Mouse (Mus musculus): ENCODE data around the gene Ush2a. TPM values are rescaled to one million over a fixed set of nuclear protein-coding genes. Genes with fewer than 3 reads are reported as not detected.

The Ush2a gene
- total and polyA plus RNA-seq, 3 experiments, result under 0.01 to 0.04 TPM; not detected in 1

DNA sequence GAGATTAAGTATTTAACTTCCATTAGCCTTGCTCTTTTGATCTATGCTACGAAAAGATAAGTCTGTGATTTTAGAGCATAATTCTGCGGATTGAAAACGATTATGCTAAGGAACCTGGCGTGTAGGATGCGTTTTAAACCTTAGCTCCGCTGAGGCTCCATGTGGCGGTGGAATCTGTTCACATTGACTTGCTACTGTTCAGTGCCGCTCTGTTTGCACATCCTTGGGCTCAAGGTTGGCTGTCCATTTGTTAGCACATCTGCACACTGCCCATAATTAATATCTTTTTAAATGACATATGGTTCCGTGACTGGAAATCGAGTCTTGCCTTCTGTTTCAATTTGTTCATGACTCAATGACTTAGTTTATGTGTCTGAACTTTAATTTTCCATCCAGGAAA, 446.9 kb downstream of the Ush2a start:
- no peak for DNase-seq (ENCODE audit: low read depth, low spot score)
- no peak overlapping the region for H3K9ac ChIP-seq (ENCODE audit: control insufficient read depth, low read depth, low read length, poor library complexity, severe bottlenecking)
- no peaks in the 10 kb centered on the region for H3K79me2 ChIP-seq (ENCODE audit: control insufficient read depth, insufficient read depth, low read length, poor library complexity)
- H3K36me3 ChIP-seq (ENCODE audit: control insufficient read depth in 1 of 2, insufficient read depth in 2 of 2, low read length in 2 of 2), result no peaks in the 10 kb centered on the region
- no peak overlapping the region for H3K4me3 ChIP-seq (ENCODE audit: control insufficient read depth in 1 of 2, insufficient read depth in 1 of 2, low read depth in 2 of 2, low read length in 2 of 2)
- H3K27ac ChIP-seq (ENCODE audit: control insufficient read depth, low read depth, low read length), result no peak overlapping the region
- TF ChIP-seq MYC (IDR thresholded peaks at IDR 0.05; ENCODE audit: low read depth, low read length) (no peak), ELF1 (IDR thresholded peaks at IDR 0.05; ENCODE audit: low read depth, low read length) (no peak), E2F4 (IDR thresholded peaks at IDR 0.05; ENCODE audit: borderline replicate concordance, low read depth, low read length) (no peak), MAFK (IDR thresholded peaks at IDR 0.05; ENCODE audit: borderline replicate concordance, low read depth, low read length) (no peak)
- no peaks in the 10 kb centered on the region for H3K9me3 ChIP-seq (replicated peaks; ENCODE audit: insufficient read depth, low read length)
- no peaks in the 10 kb centered on the region for H3K4me1 ChIP-seq (ENCODE audit: control insufficient read depth in 1 of 2, insufficient read depth in 2 of 2, low read length in 2 of 2)
- H3K27me3 ChIP-seq (ENCODE audit: control insufficient read depth in 1 of 2, insufficient read depth in 2 of 2, low read length in 2 of 2), result no peaks in the 10 kb centered on the region

DNA sequence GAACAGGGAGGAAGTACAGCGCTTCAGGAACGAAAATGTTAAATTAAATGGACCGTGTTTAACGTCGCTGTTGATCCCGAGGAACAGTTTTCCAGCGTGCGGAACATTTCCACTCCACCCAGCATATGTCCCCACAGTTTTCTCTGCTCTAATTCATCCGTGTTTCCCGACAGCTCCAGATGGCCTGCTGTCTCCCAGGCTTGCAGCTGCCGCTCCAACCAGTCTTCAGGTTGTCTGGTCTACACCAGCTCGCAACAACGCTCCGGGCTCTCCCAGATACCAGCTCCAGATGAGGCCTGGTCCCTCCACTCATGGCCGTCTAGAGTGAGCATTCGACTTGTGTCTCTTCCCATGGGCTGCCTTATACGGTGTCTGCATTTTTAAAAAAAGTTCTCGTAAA, 452.3 kb downstream of the Ush2a start:
- Histone ChIP-seq H3K27ac (ENCODE audit: control insufficient read depth, low read depth, low read length) (no peak overlapping the region), H3K4me1 (ENCODE audit: control insufficient read depth in 1 of 2, insufficient read depth in 2 of 2, low read length in 2 of 2) (no peaks in the 10 kb centered on the region), H3K4me3 (ENCODE audit: control insufficient read depth in 1 of 2, insufficient read depth in 1 of 2, low read depth in 2 of 2, low read length in 2 of 2) (no peak overlapping the region), H3K79me2 (ENCODE audit: control insufficient read depth, insufficient read depth, low read length, poor library complexity) (no peaks in the 10 kb centered on the region), H3K36me3 (ENCODE audit: control insufficient read depth in 1 of 2, insufficient read depth in 2 of 2, low read length in 2 of 2) (no peaks in the 10 kb centered on the region), H3K27me3 (ENCODE audit: control insufficient read depth in 1 of 2, insufficient read depth in 2 of 2, low read length in 2 of 2) (no peaks in the 10 kb centered on the region), H3K9me3 (replicated peaks; ENCODE audit: insufficient read depth, low read length) (no peaks in the 10 kb centered on the region), H3K9ac (ENCODE audit: control insufficient read depth, low read depth, low read length, poor library complexity, severe bottlenecking) (no peak overlapping the region)
- no peak for DNase-seq (ENCODE audit: low read depth, low spot score)
- TF ChIP-seq CTCF (IDR thresholded peaks at IDR 0.05 in 2 of 3, conservative IDR thresholded peaks at IDR 0.05 in 1 of 3; ENCODE audit: control insufficient read depth in 1 of 3, insufficient read depth in 1 of 3, low read depth in 2 of 3, low read length in 3 of 3, poor library complexity in 1 of 3, severe bottlenecking in 1 of 3), result no peak
- TF ChIP-seq ZNF384 (IDR thresholded peaks at IDR 0.05; ENCODE audit: low read depth, low read length), result no peak
- TF ChIP-seq BHLHE40 (IDR thresholded peaks at IDR 0.05; ENCODE audit: borderline replicate concordance, low read depth, low read length), result no peak
- TF ChIP-seq MYC (IDR thresholded peaks at IDR 0.05; ENCODE audit: low read depth, low read length), result no peak
- no peak for TF ChIP-seq GABPA (IDR thresholded peaks at IDR 0.05; ENCODE audit: low read depth, low read length)
- no peak for TF ChIP-seq RAD21 (IDR thresholded peaks at IDR 0.05; ENCODE audit: low read depth, low read length)
- no peak for TF ChIP-seq GATA1 (IDR thresholded peaks at IDR 0.05; ENCODE audit: low read depth, low read length)
- TF ChIP-seq TBP (IDR thresholded peaks at IDR 0.05; ENCODE audit: low read depth, low read length), result no peak
- TF ChIP-seq E2F4 (IDR thresholded peaks at IDR 0.05; ENCODE audit: borderline replicate concordance, low read depth, low read length), result no peak
- no peak for TF ChIP-seq CHD2 (IDR thresholded peaks at IDR 0.05; ENCODE audit: low read length)
- no peak for TF ChIP-seq KAT2A (conservative IDR thresholded peaks at IDR 0.05; ENCODE audit: low read depth, low read length)
- no peak for TF ChIP-seq MEF2A (IDR thresholded peaks at IDR 0.05; ENCODE audit: extremely low read depth, insufficient replicate concordance, low read depth, low read length, poor library complexity, severe bottlenecking)
- TF ChIP-seq ZKSCAN1 (IDR thresholded peaks at IDR 0.05; ENCODE audit: low read depth, low read length), result no peak

DNA sequence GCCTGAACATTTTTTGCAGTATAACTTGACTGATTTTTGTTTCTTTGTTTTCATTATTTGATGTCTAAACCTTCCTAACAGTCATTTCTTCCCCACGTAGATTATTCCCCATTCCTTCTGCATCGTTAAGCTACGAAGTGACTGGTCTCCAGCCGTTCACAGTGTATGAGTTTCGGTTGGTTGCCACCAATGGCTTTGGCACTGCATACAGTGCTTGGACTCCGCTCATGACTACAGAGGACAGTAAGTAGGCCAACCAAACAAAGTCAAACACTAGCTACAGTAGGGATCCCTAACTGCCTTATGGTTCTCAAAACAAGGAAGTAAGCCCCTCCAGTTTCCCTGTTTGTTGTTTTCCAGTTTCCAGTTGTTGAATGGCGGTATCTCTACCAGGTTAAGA, 453.1 kb downstream of the Ush2a start:
- Histone ChIP-seq H3K27ac (ENCODE audit: control insufficient read depth, low read depth, low read length) (no peak overlapping the region), H3K9ac (ENCODE audit: control insufficient read depth, low read depth, low read length, poor library complexity, severe bottlenecking) (no peak overlapping the region), H3K79me2 (ENCODE audit: control insufficient read depth, insufficient read depth, low read length, poor library complexity) (no peaks in the 10 kb centered on the region), H3K27me3 (ENCODE audit: control insufficient read depth in 1 of 2, insufficient read depth in 2 of 2, low read length in 2 of 2) (no peaks in the 10 kb centered on the region), H3K36me3 (ENCODE audit: control insufficient read depth in 1 of 2, insufficient read depth in 2 of 2, low read length in 2 of 2) (no peaks in the 10 kb centered on the region), H3K9me3 (replicated peaks; ENCODE audit: insufficient read depth, low read length) (no peaks in the 10 kb centered on the region), H3K4me1 (ENCODE audit: control insufficient read depth in 1 of 2, insufficient read depth in 2 of 2, low read length in 2 of 2) (no peaks in the 10 kb centered on the region), H3K4me3 (ENCODE audit: control insufficient read depth in 1 of 2, insufficient read depth in 1 of 2, low read depth in 2 of 2, low read length in 2 of 2) (no peak overlapping the region)
- no peak for DNase-seq (ENCODE audit: low read depth, low spot score)
- no peak for TF ChIP-seq SIN3A (IDR thresholded peaks at IDR 0.05; ENCODE audit: low read length)
- no peak for TF ChIP-seq CHD1 (IDR thresholded peaks at IDR 0.05; ENCODE audit: low read depth, low read length)
- no peak for TF ChIP-seq MAZ (IDR thresholded peaks at IDR 0.05; ENCODE audit: low read depth, low read length)
- TF ChIP-seq ELF1 (IDR thresholded peaks at IDR 0.05; ENCODE audit: low read depth, low read length), result no peak
- no peak for TF ChIP-seq KAT2A (conservative IDR thresholded peaks at IDR 0.05; ENCODE audit: low read depth, low read length)
- TF ChIP-seq ZC3H11A (IDR thresholded peaks at IDR 0.05; ENCODE audit: low read depth, low read length), result no peak
- no peak for TF ChIP-seq TBP (IDR thresholded peaks at IDR 0.05; ENCODE audit: low read depth, low read length)
- TF ChIP-seq ETS1 (IDR thresholded peaks at IDR 0.05; ENCODE audit: low read depth, low read length), result no peak
- TF ChIP-seq TCF12 (IDR thresholded peaks at IDR 0.05; ENCODE audit: low read depth, low read length), result no peak
- TF ChIP-seq HCFC1 (IDR thresholded peaks at IDR 0.05; ENCODE audit: low read depth, low read length), result no peak
- no peak for TF ChIP-seq USF2 (IDR thresholded peaks at IDR 0.05; ENCODE audit: borderline replicate concordance in 1 of 2, insufficient read depth in 1 of 2, low read depth in 1 of 2, low read length in 2 of 2)
- TF ChIP-seq UBTF (IDR thresholded peaks at IDR 0.05; ENCODE audit: borderline replicate concordance, insufficient read depth, low read depth, low read length), result no peak
- no peak for TF ChIP-seq CTCF (IDR thresholded peaks at IDR 0.05 in 2 of 3, conservative IDR thresholded peaks at IDR 0.05 in 1 of 3; ENCODE audit: control insufficient read depth in 1 of 3, insufficient read depth in 1 of 3, low read depth in 2 of 3, low read length in 3 of 3, poor library complexity in 1 of 3, severe bottlenecking in 1 of 3)
- TF ChIP-seq NRF1 (IDR thresholded peaks at IDR 0.05; ENCODE audit: insufficient read depth, low read depth, low read length, poor library complexity, severe bottlenecking), result no peak

All from MEL (cell line).